Mouse (Mus musculus) olfactory bulb, adult 2 months (tissue): ENCODE data around the gene Utrn. TPM values are rescaled to one million over a fixed set of nuclear protein-coding genes. Genes with fewer than 3 reads are reported as not detected.

Experiments used
- H3K27ac ChIP-seq: fragments of 200-500 bp; 2 replicates; pipeline ENCODE4 v1.5.1; 2012; ENCODE audit warnings: low read depth, low read length; ENCODE audit not compliant: insufficient read depth
- H3K4me1 ChIP-seq: fragments of 200-500 bp; 2 replicates; pipeline ENCODE4 v1.6.1; 2012; ENCODE audit warnings: low read length; ENCODE audit not compliant: control insufficient read depth, insufficient read depth
- H3K4me3 ChIP-seq: fragments of 200-500 bp; 2 replicates; pipeline ENCODE4 v1.5.1; 2012; ENCODE audit warnings: mild to moderate bottlenecking, low read depth, low read length, moderate library complexity; ENCODE audit not compliant: insufficient read depth
- CTCF ChIP-seq: fragments of 200-500 bp; IDR thresholded peaks from 2 replicates; pipeline ENCODE4 v1.5.1; 2012; ENCODE audit warnings: low read depth, mild to moderate bottlenecking, low read length, moderate library complexity; ENCODE audit not compliant: insufficient read depth
- POLR2A ChIP-seq: fragments of 200-500 bp; IDR thresholded peaks from 2 replicates; pipeline ENCODE4 v1.6.1; 2012; ENCODE audit warnings: mild to moderate bottlenecking, low read depth, low read length, moderate library complexity; ENCODE audit not compliant: insufficient read depth
- WGBS: fragments of 180-500 bp; shearing (Covaris S2); methylation state at CpG from one replicate; pipeline ENCODE4 v1.1.7; 2018; 5-methylcytosine and 5-hydroxymethylcytosine counted together
- polyA plus RNA-seq: library from polyadenylated mRNA; stranded (reverse); fragments of >200 nt; gene quantifications from 2 replicates; pipeline ENCODE4 v1.2.4, GENCODE M21; 2012; ENCODE audit warnings: low replicate concordance; ENCODE audit not compliant: missing spikeins, insufficient read depth, insufficient read length

Utrn gene
- polyA plus RNA-seq, 1 experiment: 80.1 TPM

- H3K4me1 ChIP-seq: no peaks in the 10 kb centered on the region
- WGBS: 75% methylated on average over 12 of the region's 12 CpGs
- H3K27ac ChIP-seq: peak overlapping the region; percentile 46; the same call in 1 of the 2 replicates
- H3K4me3 ChIP-seq: peak overlapping the region; percentile 17; the same call in 1 of the 2 replicates
- TF ChIP-seq CTCF (no peak), POLR2A (no peak)
Measured at GRCm38 (mm10) chr10:12813211-12813811, 55.9 kb downstream of the Utrn start.

GRCm38 (mm10) chr10:12812680-12813079 lies 56.5 kb downstream of the Utrn start:
- no peak overlapping the region for H3K27ac ChIP-seq
- H3K4me3 ChIP-seq: no peak overlapping the region
- TF ChIP-seq POLR2A (no peak), CTCF (no peak)
- WGBS: 88% methylated on average over 5 of the region's 5 CpGs
- peaks cover 2% of the 10 kb centered on the region; the same call in 1 of the 2 replicates for H3K4me1 ChIP-seq

GRCm38 (mm10) chr10:12810816-12811215 lies 58.3 kb downstream of the Utrn start:
- TF ChIP-seq CTCF (no peak), POLR2A (no peak)
- H3K4me1 ChIP-seq: peaks cover 6% of the 10 kb centered on the region; the same call in 1 of the 2 replicates
- WGBS: 81% methylated on average over 2 of the region's 2 CpGs
- H3K27ac ChIP-seq: no peak overlapping the region
- H3K4me3 ChIP-seq: no peak overlapping the region

GRCm38 (mm10) chr10:12809702-12810101 lies 59.5 kb downstream of the Utrn start:
- TF ChIP-seq CTCF (no peak), POLR2A (no peak)
- 87% methylated on average over 3 of the region's 3 CpGs for WGBS
- Histone ChIP-seq H3K27ac (no peak overlapping the region), H3K4me3 (no peak overlapping the region), H3K4me1 (peaks cover 6% of the 10 kb centered on the region; the same call in 1 of the 2 replicates)

- Histone ChIP-seq H3K4me1 (peaks cover 6% of the 10 kb centered on the region; the same call in 1 of the 2 replicates), H3K27ac (no peak overlapping the region), H3K4me3 (no peak overlapping the region)
- no peak for TF ChIP-seq CTCF
- TF ChIP-seq POLR2A: no peak
- 94% methylated on average over 4 of the region's 4 CpGs for WGBS
Measured at GRCm38 (mm10) chr10:12808467-12808866, 60.7 kb downstream of the Utrn start.

GRCm38 (mm10) chr10:12807706-12808105 lies 61.5 kb downstream of the Utrn start:
- TF ChIP-seq CTCF (no peak), POLR2A (no peak)
- 50% methylated on average over 9 of the region's 9 CpGs for WGBS
- Histone ChIP-seq H3K27ac (no peak overlapping the region), H3K4me3 (no peak overlapping the region), H3K4me1 (peaks cover 6% of the 10 kb centered on the region; the same call in 1 of the 2 replicates)

GRCm38 (mm10) chr10:12805826-12806225 lies 63.3 kb downstream of the Utrn start:
- Histone ChIP-seq H3K4me3 (no peak overlapping the region), H3K27ac (no peak overlapping the region), H3K4me1 (peaks cover 8% of the 10 kb centered on the region)
- no peak for TF ChIP-seq POLR2A
- WGBS: 84% methylated on average over 2 of the region's 2 CpGs

- 81% methylated on average over 1 of the region's 1 CpGs for WGBS
- H3K27ac ChIP-seq: no peak overlapping the region
- TF ChIP-seq CTCF: no peak
- peaks cover 8% of the 10 kb centered on the region for H3K4me1 ChIP-seq
- no peak overlapping the region for H3K4me3 ChIP-seq
Measured at GRCm38 (mm10) chr10:12803939-12804338, 65.2 kb downstream of the Utrn start.

- TF ChIP-seq CTCF: no peak
- TF ChIP-seq POLR2A: no peak
Measured at GRCm38 (mm10) chr10:12799416-12799815, 69.7 kb downstream of the Utrn start.

More at GRCm38 (mm10) chr10:12799416-12799815, 69.7 kb downstream of the Utrn start:
- Histone ChIP-seq H3K4me1 (peaks cover 11% of the 10 kb centered on the region), H3K27ac (no peak overlapping the region), H3K4me3 (no peak overlapping the region)
- WGBS: 92% methylated on average over 2 of the region's 2 CpGs
